Mouse (Mus musculus) midbrain, embryonic 15.5 days (tissue): ENCODE measurements at regions not wholly inside any gene's neighbourhood (a gene's known extent, or its start where the extent isn't known, plus 50 kb on each side); places are given as distances from the start of the nearest gene placed in this dataset. TPM values are rescaled to one million over a fixed set of nuclear protein-coding genes. Genes with fewer than 3 reads are reported as not detected.

ENCODE experiments used
- ATAC-seq: fragments of 200-750 bp; cut with Nextera tagmentation; replicated peaks from 2 replicates; pipeline ENCODE4 v1.8.0; 2017; ENCODE audit warnings: moderate TSS enrichment
- H3K27ac ChIP-seq: fragments of 300-500 bp; sonication (generic); 2 replicates; pipeline ENCODE4 v1.5.1; 2015; ENCODE audit warnings: mild to moderate bottlenecking, inconsistent platforms
- H3K27me3 ChIP-seq: fragments of 300-500 bp; sonication (generic); replicated peaks from 2 replicates; pipeline ENCODE4 v1.6.1; 2015; ENCODE audit warnings: inconsistent platforms
- H3K36me3 ChIP-seq: fragments of 300-500 bp; sonication (generic); replicated peaks from 2 replicates; pipeline ENCODE4 v1.6.1; 2015; ENCODE audit warnings: inconsistent platforms
- H3K4me1 ChIP-seq: fragments of 300-500 bp; sonication (generic); 2 replicates; pipeline ENCODE4 v1.6.1; 2015; ENCODE audit warnings: inconsistent platforms
- H3K4me2 ChIP-seq: fragments of 300-500 bp; sonication (generic); 2 replicates; pipeline ENCODE4 v1.6.1; 2015; ENCODE audit warnings: inconsistent platforms, mild to moderate bottlenecking, moderate library complexity
- H3K4me3 ChIP-seq: fragments of 300-500 bp; sonication (generic); 2 replicates; pipeline ENCODE4 v1.5.1; 2015; ENCODE audit warnings: mild to moderate bottlenecking, inconsistent platforms
- H3K9ac ChIP-seq: fragments of 300-500 bp; sonication (generic); 2 replicates; pipeline ENCODE4 v1.6.1; 2015; ENCODE audit warnings: mild to moderate bottlenecking, inconsistent platforms
- H3K9me3 ChIP-seq: fragments of 300-500 bp; sonication (generic); 2 replicates; pipeline ENCODE4 v1.6.1; 2016; ENCODE audit warnings: inconsistent platforms
- WGBS: fragments of 180-500 bp; shearing (Covaris S2); methylation state at CpG from one replicate; pipeline ENCODE4 v1.1.7; 2015; ENCODE audit warnings: mixed read lengths; 5-methylcytosine and 5-hydroxymethylcytosine counted together
- microRNA-seq: library from miRNA; unstranded; fragments of <30 nt; microRNA quantifications from one replicate; pipeline ENCODE4, GENCODE M21; 2016

- WGBS: 61% methylated on average over 2 of the region's 2 CpGs
- no peaks in the 10 kb centered on the region for H3K36me3 ChIP-seq
- no peak for ATAC-seq
- H3K9ac ChIP-seq: no peak overlapping the region
- H3K4me3 ChIP-seq: no peak overlapping the region
- no peak overlapping the region for H3K4me2 ChIP-seq
- no peak overlapping the region for H3K27ac ChIP-seq
- no peaks in the 10 kb centered on the region for H3K4me1 ChIP-seq
- H3K27me3 ChIP-seq: no peaks in the 10 kb centered on the region
- no peaks in the 10 kb centered on the region for H3K9me3 ChIP-seq
These were observed 1523.6 kb upstream of the Gm8797 start for GRCm38 (mm10) chr3:4226986-4227385.

- ATAC-seq: no peak
- Histone ChIP-seq H3K4me2 (no peak overlapping the region), H3K36me3 (no peaks in the 10 kb centered on the region), H3K27ac (no peak overlapping the region), H3K9ac (no peak overlapping the region), H3K27me3 (no peaks in the 10 kb centered on the region), H3K9me3 (no peaks in the 10 kb centered on the region), H3K4me3 (no peak overlapping the region), H3K4me1 (0 out of 2 replicates have a peak, but pooled peaks cover 2% of the 10 kb centered on the region)
- 80% methylated on average over 1 of the region's 1 CpGs for WGBS
These were observed 1479.2 kb upstream of the Gm8797 start for GRCm38 (mm10) chr3:4271361-4271760.

GRCm38 (mm10) chr3:4274607-4275006 lies 1476.0 kb upstream of the Gm8797 start:
- Histone ChIP-seq H3K27ac (no peak overlapping the region), H3K9me3 (no peaks in the 10 kb centered on the region), H3K4me3 (no peak overlapping the region), H3K4me2 (no peak overlapping the region), H3K4me1 (0 out of 2 replicates have a peak, but pooled peaks cover 7% of the 10 kb centered on the region), H3K36me3 (no peaks in the 10 kb centered on the region), H3K9ac (no peak overlapping the region), H3K27me3 (no peaks in the 10 kb centered on the region)
- 45% methylated on average over 1 of the region's 1 CpGs for WGBS
- no peak for ATAC-seq

- ATAC-seq: peak; percentile 94
- H3K27ac ChIP-seq: peak overlapping the region; percentile 61; the same call in 1 of the 2 replicates
These were observed 1472.6 kb upstream of the Gm8797 start for GRCm38 (mm10) chr3:4278042-4278441.

GRCm38 (mm10) chr3:4280366-4281020 lies 1470.1 kb upstream of the Gm8797 start:
- Histone ChIP-seq H3K4me3 (no peak overlapping the region), H3K4me2 (no peak overlapping the region), H3K27ac (0 out of 2 replicates have a peak overlapping the region, but pooled peaks have one; percentile 13), H3K4me1 (peaks cover 9% of the 10 kb centered on the region; the same call in 1 of the 2 replicates), H3K9me3 (no peaks in the 10 kb centered on the region), H3K36me3 (no peaks in the 10 kb centered on the region), H3K9ac (no peak overlapping the region), H3K27me3 (no peaks in the 10 kb centered on the region)
- 0 out of 2 replicates have a peak, but pooled peaks have one; percentile 5 for ATAC-seq
- 8% methylated on average over 6 of the region's 6 CpGs for WGBS

More at GRCm38 (mm10) chr3:4278042-4278441, 1472.6 kb upstream of the Gm8797 start:
- H3K36me3 ChIP-seq: no peaks in the 10 kb centered on the region
- no peak overlapping the region for H3K4me2 ChIP-seq
- no peak overlapping the region for H3K4me3 ChIP-seq
- no peaks in the 10 kb centered on the region for H3K27me3 ChIP-seq
- H3K9me3 ChIP-seq: no peaks in the 10 kb centered on the region
- WGBS: 9% methylated on average over 3 of the region's 3 CpGs
- no peak overlapping the region for H3K9ac ChIP-seq
- peaks cover 11% of the 10 kb centered on the region; the same call in 1 of the 2 replicates for H3K4me1 ChIP-seq

- Histone ChIP-seq H3K27ac (no peak overlapping the region), H3K9me3 (no peaks in the 10 kb centered on the region), H3K4me3 (no peak overlapping the region), H3K36me3 (no peaks in the 10 kb centered on the region), H3K4me1 (peaks cover 9% of the 10 kb centered on the region; the same call in 1 of the 2 replicates), H3K27me3 (no peaks in the 10 kb centered on the region), H3K9ac (no peak overlapping the region), H3K4me2 (no peak overlapping the region)
- no peak for ATAC-seq
- 6% methylated on average over 1 of the region's 1 CpGs for WGBS
These were observed 1469.5 kb upstream of the Gm8797 start for GRCm38 (mm10) chr3:4281092-4281491.

GRCm38 (mm10) chr3:4287141-4287540 lies 1463.5 kb upstream of the Gm8797 start:
- Histone ChIP-seq H3K9me3 (no peaks in the 10 kb centered on the region), H3K27me3 (no peaks in the 10 kb centered on the region), H3K27ac (no peak overlapping the region), H3K4me2 (no peak overlapping the region), H3K36me3 (no peaks in the 10 kb centered on the region), H3K9ac (no peak overlapping the region), H3K4me1 (no peaks in the 10 kb centered on the region), H3K4me3 (no peak overlapping the region)
- no peak for ATAC-seq
- WGBS: 90% methylated on average over 1 of the region's 1 CpGs

- Histone ChIP-seq H3K9me3 (no peaks in the 10 kb centered on the region), H3K4me3 (no peak overlapping the region), H3K36me3 (no peaks in the 10 kb centered on the region), H3K9ac (no peak overlapping the region), H3K27me3 (no peaks in the 10 kb centered on the region), H3K4me1 (no peaks in the 10 kb centered on the region), H3K4me2 (no peak overlapping the region), H3K27ac (no peak overlapping the region)
- 84% methylated on average over 4 of the region's 4 CpGs for WGBS
- no peak for ATAC-seq
These were observed 1414.2 kb upstream of the Gm8797 start for GRCm38 (mm10) chr3:4336441-4336840.

- WGBS: 92% methylated on average over 1 of the region's 1 CpGs
- no peak overlapping the region for H3K4me2 ChIP-seq
- ATAC-seq: no peak
- H3K27ac ChIP-seq: no peak overlapping the region
- no peaks in the 10 kb centered on the region for H3K27me3 ChIP-seq
- H3K36me3 ChIP-seq: no peaks in the 10 kb centered on the region
- no peak overlapping the region for H3K4me3 ChIP-seq
- no peak overlapping the region for H3K9ac ChIP-seq
- no peaks in the 10 kb centered on the region for H3K9me3 ChIP-seq
- H3K4me1 ChIP-seq: no peaks in the 10 kb centered on the region
These were observed 1411.5 kb upstream of the Gm8797 start for GRCm38 (mm10) chr3:4339153-4339552.

Small RNA genes lying in the stretch of these regions (microRNA-seq; reads per million reads assigned to microRNA genes)
- not detected for gene Gm23976
